Mouse (Mus musculus) testis, postnatal 14 days (tissue): ENCODE data around the gene Loxl3.

Experiments used
- DNase-seq: peaks from one replicate; pipeline ENCODE4 v3.0.0; 2021; ENCODE audit warnings: low spot score

The Loxl3 gene

DNA sequence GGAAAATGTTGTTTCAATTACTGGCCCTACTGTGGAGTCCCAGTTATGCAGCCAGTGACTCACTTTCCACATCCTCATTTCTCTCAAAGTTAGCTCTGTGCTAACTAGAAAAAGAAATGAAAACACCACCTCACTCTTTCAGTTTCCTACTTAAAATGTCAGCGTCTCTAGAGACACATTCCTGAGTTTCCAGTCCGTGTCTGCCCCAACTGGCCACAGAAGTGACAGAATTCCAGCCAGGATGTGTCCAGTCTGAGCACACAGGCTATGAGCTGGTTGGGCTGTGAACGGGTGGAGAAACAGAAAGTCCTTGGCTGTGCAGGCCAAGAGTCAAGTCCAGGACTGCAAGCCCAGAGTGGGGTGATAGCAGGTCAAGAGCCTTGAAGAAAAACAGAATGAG, 16.8 kb upstream of the Loxl3 start:
- DNase-seq, result peak; percentile 47

- DNase-seq, result no peak
Measured at GRCm38 (mm10) chr6:83019044-83019443, 14.9 kb upstream of the Loxl3 start.

- DNase-seq, result no peak
Measured at GRCm38 (mm10) chr6:83020121-83020520, 13.9 kb upstream of the Loxl3 start.

GRCm38 (mm10) chr6:83020836-83021593, 13.0 kb upstream of the Loxl3 start:
- DNase-seq, result no peak

DNA sequence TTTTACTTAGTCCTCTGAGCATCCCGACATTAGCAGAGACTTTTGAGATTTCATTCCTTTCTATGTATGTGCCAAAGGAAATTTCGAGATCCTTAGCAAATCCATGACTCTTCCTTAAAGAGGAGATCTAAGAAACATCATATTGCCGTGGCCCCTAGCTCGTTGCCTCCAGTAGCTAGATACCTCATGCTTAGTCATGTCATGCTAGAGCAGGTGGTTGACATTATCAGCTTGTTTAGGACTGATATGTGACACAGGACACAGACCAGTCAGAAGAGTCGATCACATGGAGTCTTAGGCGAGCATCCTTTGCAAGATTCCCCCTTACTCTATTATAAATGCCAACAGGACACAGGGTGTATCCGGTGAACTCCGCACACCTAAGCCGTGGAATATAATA, 11.0 kb upstream of the Loxl3 start:
- no peak for DNase-seq

GRCm38 (mm10) chr6:83023786-83024185, 10.2 kb upstream of the Loxl3 start:
- no peak for DNase-seq

GRCm38 (mm10) chr6:83024421-83024820, 9.6 kb upstream of the Loxl3 start:
- no peak for DNase-seq

GRCm38 (mm10) chr6:83025221-83025620, 8.8 kb upstream of the Loxl3 start:
- DNase-seq, result no peak

- DNase-seq, result no peak
Measured at GRCm38 (mm10) chr6:83027293-83027692, 6.7 kb upstream of the Loxl3 start.

- no peak for DNase-seq
Measured at GRCm38 (mm10) chr6:83027706-83028105, 6.3 kb upstream of the Loxl3 start.

DNA sequence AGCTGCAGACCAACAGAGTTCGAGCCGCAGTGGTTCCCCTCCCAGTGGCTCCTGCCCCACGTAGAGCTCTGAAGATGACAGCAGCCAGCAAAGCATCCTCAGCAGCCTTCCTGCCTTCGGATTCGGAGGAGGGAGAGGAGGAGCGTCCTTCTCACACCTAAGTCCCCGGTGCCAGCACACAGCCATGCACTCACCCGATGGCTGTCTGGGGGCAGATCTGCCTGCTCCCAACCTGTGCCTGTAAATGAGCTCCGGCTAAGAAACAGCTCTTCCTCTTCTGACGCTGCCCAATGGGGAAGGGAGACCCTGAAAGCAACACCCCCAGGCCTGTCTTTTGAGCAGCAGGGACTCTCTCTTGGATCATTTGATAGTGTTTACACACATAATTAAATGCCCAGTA, 4.2 kb upstream of the Loxl3 start:
- DNase-seq, result no peak

- DNase-seq, result no peak
Measured at GRCm38 (mm10) chr6:83031111-83031510, 2.9 kb upstream of the Loxl3 start.

GRCm38 (mm10) chr6:83031921-83032590, 1.9 kb upstream of the Loxl3 start:
- DNase-seq, result no peak

DNA sequence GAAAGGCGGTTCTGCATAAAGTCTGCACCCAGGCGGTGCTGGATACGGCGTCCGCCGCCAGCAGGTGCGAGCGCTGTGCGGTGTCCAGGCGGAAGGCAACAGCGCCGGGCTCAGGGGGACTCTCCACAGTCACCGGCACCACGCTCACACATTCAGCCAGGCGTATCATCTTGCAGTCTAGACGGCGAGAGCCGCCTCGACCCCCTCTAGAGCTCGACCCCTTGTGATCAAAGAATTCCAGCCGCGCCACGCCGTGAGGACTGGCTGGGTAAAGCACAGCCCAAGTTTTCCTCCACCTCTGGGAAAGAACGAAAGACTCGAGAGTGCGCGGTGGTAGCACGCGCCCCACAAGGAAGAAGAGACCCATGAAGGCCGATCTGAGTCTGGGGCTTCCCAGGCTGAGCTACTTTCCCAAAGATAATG, 1.2 kb upstream of the Loxl3 start:
- no peak for DNase-seq

DNA sequence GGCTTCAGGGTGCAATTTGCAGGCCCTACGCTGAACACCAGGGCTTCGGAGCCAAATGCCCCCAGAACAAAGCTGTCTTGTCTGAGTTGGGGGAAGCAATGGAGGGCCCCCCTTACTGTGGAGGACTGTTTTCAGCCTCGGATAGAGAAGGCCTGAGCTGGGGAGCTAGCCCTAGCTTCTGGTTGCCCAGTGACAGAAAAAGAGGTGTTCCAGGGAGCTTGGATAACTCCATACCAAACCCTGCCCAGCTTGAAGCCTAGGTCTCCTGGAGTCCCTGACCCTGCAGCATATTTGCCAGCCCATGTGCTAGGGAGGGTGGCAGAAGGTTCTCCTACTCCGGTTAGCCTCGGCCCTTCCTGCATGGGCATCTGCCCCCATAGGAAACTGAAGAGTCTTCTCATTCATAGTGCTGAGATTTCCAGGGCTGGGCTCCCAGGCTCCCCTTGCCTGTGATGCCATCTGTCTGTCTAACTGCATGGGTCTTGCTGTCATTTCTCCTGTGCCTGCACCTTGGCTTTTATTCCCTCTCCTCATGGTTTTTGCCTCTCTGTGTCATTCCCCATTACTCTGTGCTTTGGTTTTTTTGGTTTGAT, 586 bp downstream of the Loxl3 start:
- DNase-seq, result no peak

- DNase-seq, result no peak
Measured at GRCm38 (mm10) chr6:83037188-83037587, 3.2 kb downstream of the Loxl3 start.

- DNase-seq, result peak; percentile 86
Measured at GRCm38 (mm10) chr6:83038496-83039012, 4.6 kb downstream of the Loxl3 start.

GRCm38 (mm10) chr6:83040601-83041000, 6.6 kb downstream of the Loxl3 start:
- no peak for DNase-seq

- no peak for DNase-seq
Measured at GRCm38 (mm10) chr6:83043561-83043960, 9.6 kb downstream of the Loxl3 start.

DNA sequence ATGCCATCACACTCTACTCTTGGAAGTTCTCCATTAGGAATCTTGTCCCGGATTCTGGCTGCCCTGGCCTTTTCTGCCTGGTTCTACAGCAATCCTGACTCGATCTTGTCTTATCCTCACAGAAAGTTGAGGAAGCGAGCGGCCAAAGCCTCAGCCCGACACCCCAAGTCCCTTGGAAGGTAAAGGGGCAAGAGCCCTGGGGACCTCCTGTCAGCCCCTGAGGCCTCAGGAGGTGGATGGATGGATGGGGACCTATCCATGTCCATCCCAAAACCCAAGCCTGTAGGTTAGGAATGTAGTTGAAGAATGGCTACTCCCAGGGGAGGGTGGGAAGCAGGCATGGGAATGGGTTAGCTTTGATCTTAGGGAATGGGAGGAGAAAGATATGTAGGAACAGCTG, 10.0 kb downstream of the Loxl3 start:
- DNase-seq, result no peak

DNA sequence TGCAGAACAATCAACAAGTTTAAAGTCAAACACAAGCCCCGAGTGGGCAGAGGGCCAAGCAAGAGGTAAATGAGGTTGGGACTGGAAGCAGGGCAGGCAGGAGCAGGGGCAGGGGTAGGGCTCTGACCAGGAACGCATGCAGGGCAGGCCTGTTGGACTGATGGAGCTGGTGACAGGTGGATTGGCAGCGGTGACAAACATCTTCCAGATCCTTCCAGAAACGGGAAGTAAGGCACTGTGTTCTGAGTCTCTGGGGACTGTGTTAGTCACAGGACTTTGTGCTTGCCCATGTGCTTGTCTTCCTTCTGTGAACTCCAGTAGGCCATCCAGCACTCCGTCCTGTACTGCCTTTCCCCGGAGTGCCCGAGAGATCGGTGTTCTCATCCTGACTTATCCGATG, 10.8 kb downstream of the Loxl3 start:
- no peak for DNase-seq

- no peak for DNase-seq
Measured at GRCm38 (mm10) chr6:83049367-83049766, 15.4 kb downstream of the Loxl3 start.
